In the genomic region with DNA sequence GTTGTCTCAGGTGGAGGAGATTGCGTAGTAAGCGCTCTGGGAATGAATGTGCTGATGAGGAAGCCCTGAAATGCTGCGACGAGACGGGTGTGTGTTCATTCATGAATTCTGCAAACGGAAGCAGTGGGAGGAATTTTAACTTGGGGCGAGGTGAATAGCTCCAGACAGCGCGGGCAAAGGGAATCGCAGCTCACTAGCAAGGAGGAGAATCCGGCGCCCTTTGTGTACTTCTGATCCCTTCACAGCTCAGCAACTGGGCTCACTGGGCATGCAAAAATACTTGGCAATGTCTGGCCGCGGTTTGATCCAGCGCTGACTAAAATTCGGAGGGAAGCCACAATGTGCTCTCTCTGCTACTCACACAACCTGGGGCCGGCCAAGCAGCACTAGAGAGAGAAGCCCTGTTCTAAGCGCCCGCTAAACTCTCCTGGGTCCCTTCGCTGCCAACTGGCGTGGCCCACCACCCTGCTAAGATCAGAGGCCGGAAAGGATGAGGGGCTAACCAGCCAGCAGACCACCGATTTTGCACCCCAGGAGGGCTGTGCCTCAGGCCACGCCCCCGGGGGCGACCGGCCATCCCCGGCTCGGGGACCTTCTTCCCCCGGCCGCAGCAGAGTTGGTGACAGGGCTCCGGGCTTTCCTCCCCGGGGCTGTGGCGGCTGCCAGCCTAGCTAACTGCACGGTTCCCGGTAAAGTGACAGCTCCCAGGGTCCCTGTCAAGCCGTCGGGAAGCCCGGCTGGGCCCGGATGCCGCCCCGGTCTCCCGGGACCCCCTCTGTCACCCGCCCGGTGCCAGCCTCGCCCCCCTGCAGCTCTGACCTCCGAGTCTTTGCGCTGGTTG, we compare ENCODE assay signal across 8 mouse cellular contexts. TPM values are rescaled to one million over a fixed set of nuclear protein-coding genes. Genes with fewer than 3 reads are reported as not detected.
DNase-seq lines count a peak whose midpoint lies in the region; ATAC-seq and TF ChIP-seq lines count a peak whose summit lies in the region.

Gene Gm10961 (plus strand): TSS at position 641 of the 841 bp plus-strand sequence.

- peak within 1 kb of the TSS; percentile 99 for H3K4me3 ChIP-seq in limb, embryonic 14.5 days (replicated peaks; ENCODE audit: low read length)
- H3K4me3 ChIP-seq in midbrain, embryonic 15.5 days, result peak within 1 kb of the TSS; percentile 98

- peak; percentile 53 for DNase-seq in 3T3-L1 (ENCODE audit: low read depth, low spot score)
- DNase-seq in CD4-positive, CD25-positive, alpha-beta regulatory T cell, adult 2 months (ENCODE audit: low read depth, low spot score), result peak; percentile 58
- DNase-seq in cerebellum, postnatal 14 days, result peak; percentile 73 to 77
- DNase-seq in frontal cortex, postnatal 36 days (ENCODE audit: low spot score in 2 of 2), result peak; percentile 57 to 60
- DNase-seq in kidney, adult 8-10 months, result peak; percentile 76 to 77
- peak; percentile 44 for DNase-seq in limb, embryonic 14.5 days (ENCODE audit: low spot score)
- no peak for DNase-seq in urinary bladder, adult 2 months (ENCODE audit: low spot score)

- H3K27me3 ChIP-seq in limb, embryonic 14.5 days (ENCODE audit: control insufficient read depth, insufficient read depth, low read length), result no peaks in the 10 kb centered on the region
- H3K27me3 ChIP-seq in midbrain, embryonic 15.5 days (replicated peaks), result no peaks in the 10 kb centered on the region

- H3K9ac ChIP-seq in limb, embryonic 14.5 days (ENCODE audit: low read depth, low read length, severe bottlenecking), result peak within 1 kb of the TSS; percentile 96
- peak within 1 kb of the TSS; percentile 100 for H3K9ac ChIP-seq in midbrain, embryonic 15.5 days

- H3K36me3 ChIP-seq in limb, embryonic 14.5 days (ENCODE audit: control insufficient read depth, insufficient read depth, low read length), result peaks cover 36% of the 10 kb centered on the region
- peaks cover 18% of the 10 kb centered on the region; the same call in 1 of the 2 replicates for H3K36me3 ChIP-seq in midbrain, embryonic 15.5 days (replicated peaks)

- ATAC-seq in limb, embryonic 14.5 days (ENCODE audit: low FRiP score, low read depth), result peak; percentile 66
- ATAC-seq in midbrain, embryonic 15.5 days (replicated peaks), result peak; percentile 81

- under 1% methylated on average over 30 of the region's 48 CpGs for WGBS in limb, embryonic 14.5 days
- under 1% methylated on average over 44 of the region's 48 CpGs for WGBS in midbrain, embryonic 15.5 days

- TF ChIP-seq POLR2A in limb, embryonic 14.5 days (IDR thresholded peaks at IDR 0.05; ENCODE audit: borderline replicate concordance, extremely low read depth, insufficient read depth, insufficient read length), result no peak

- no peaks in the 10 kb centered on the region for H3K9me3 ChIP-seq in limb, embryonic 14.5 days (ENCODE audit: control insufficient read depth, low read length)
- H3K9me3 ChIP-seq in midbrain, embryonic 15.5 days, result no peaks in the 10 kb centered on the region

- peaks cover 7% of the 10 kb centered on the region for H3K4me1 ChIP-seq in limb, embryonic 14.5 days (ENCODE audit: control insufficient read depth, insufficient read depth, low read length)
- H3K4me1 ChIP-seq in midbrain, embryonic 15.5 days, result peaks cover 24% of the 10 kb centered on the region

- peak within 1 kb of the TSS; percentile 83 for H3K27ac ChIP-seq in limb, embryonic 14.5 days (replicated peaks; ENCODE audit: low read depth, low read length)
- peak within 1 kb of the TSS; percentile 99 for H3K27ac ChIP-seq in midbrain, embryonic 15.5 days

- peak within 1 kb of the TSS; percentile 68 for H3K4me2 ChIP-seq in limb, embryonic 14.5 days (replicated peaks; ENCODE audit: low read depth, low read length, severe bottlenecking)
- peak within 1 kb of the TSS; percentile 64 for H3K4me2 ChIP-seq in midbrain, embryonic 15.5 days

RNA-seq across cellular contexts. Expression of gene Gm10961, which starts in this region (rescaled TPM):
- not detected in 2 replicates for polyA plus RNA-seq in limb, embryonic 14.5 days (2012; rRNA removed)
- not detected in 2 replicates for polyA plus RNA-seq in limb, embryonic 14.5 days (2014; fragmentation: Nextera tagmentation; extraction: Ambion mirVana)
- polyA plus RNA-seq in midbrain, embryonic 15.5 days (2015; fragmentation: Nextera tagmentation; extraction: Ambion mirVana), result not detected in 2 replicates
- not detected in 2 replicates for polyA plus RNA-seq in urinary bladder, adult 2 months (2012; rRNA removed)

Comparison
In these comparisons a context has a peak if more than half of its experiments do, and no peak if none do; other contexts are left out.
1. Peak in DNase-seq, ATAC-seq, H3K4me3 ChIP-seq, H3K27ac ChIP-seq, H3K9ac ChIP-seq and H3K4me2 ChIP-seq in limb, embryonic 14.5 days; RNA of the gene not detected or under 1 TPM.
2. Peak in ATAC-seq, H3K4me3 ChIP-seq, H3K27ac ChIP-seq, H3K9ac ChIP-seq and H3K4me2 ChIP-seq in midbrain, embryonic 15.5 days; RNA of the gene not detected or under 1 TPM.